Mouse (Mus musculus): ENCODE results near the gene Kcnq5. TPM values are rescaled to one million over a fixed set of nuclear protein-coding genes. Genes with fewer than 3 reads are reported as not detected.
"Not testable (repeated sequence)": the region's sequence is repeated elsewhere in the genome, so short reads cannot be mapped to it uniquely, and the experiment has no call there.

The Kcnq5 gene
- total RNA-seq, 1 experiment from 2014 or later: 8.6 TPM

DNA sequence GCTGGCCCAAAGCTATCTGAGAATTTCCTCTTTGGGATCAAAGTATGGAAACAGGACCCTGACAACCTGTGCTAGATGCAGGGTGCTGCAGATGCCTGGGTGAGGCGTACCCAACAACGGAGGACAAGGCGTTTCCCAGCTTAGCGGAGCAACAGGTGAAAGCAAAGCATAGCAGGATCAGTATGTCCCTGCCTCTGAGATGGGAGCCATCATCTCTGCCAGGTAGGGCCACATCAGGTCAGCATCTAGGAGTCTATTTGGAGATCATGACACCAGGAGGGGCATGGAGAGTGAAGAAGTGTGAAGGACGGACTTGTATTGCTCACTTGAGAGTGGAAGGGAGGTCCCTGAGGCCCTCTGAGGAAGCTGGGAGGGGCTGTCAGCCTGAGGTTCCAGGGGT lies 505.8 kb downstream of the Kcnq5 start:
- no peak for ATAC-seq (replicated peaks in 1 of 2; ENCODE audit: insufficient read depth in 1 of 2, low FRiP score in 2 of 2, low TSS enrichment in 1 of 2, low read depth in 1 of 2, poor library complexity in 2 of 2, severe bottlenecking in 2 of 2)

DNA sequence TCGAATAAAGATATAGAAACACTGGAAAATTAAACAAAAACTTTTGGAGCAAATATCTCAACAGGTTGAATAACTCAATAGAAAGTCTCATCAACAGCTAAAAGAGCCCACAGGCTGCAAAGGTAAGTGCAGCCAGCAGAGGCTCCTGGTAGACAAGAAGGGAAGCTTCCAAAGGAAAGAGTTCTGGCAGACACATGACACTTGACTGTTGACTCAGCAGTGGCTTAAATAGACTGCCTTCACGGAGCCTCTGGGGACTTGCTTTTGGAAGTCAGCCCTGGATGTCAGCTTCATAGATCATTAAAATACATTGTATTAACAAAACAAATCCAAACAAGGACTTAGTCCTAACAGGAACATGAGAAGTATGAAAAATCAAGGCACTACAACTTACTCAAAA lies 513.5 kb downstream of the Kcnq5 start:
- no peak for ATAC-seq (replicated peaks in 1 of 2; ENCODE audit: insufficient read depth in 1 of 2, low FRiP score in 2 of 2, low TSS enrichment in 1 of 2, low read depth in 1 of 2, poor library complexity in 2 of 2, severe bottlenecking in 2 of 2)

DNA sequence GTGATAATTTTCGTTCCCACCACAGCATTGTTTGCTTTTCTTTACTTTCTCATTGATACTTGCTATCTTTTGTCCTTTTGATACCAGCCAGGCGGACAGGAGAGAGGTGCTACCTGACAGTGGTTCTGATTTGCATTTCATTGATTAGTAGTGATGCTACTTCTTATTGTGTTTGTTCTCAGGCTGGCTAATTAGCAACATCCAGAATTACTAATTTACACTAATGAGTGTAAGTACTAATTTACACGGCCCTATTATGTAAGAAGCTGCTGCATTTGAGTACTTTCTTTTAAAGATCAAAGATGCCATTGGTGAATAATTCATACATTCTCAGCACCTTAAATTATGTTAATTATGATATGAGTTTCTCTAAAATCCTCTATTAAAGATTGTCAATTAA lies 525.0 kb downstream of the Kcnq5 start:
- no peak for ATAC-seq (replicated peaks in 1 of 2; ENCODE audit: insufficient read depth in 1 of 2, low FRiP score in 2 of 2, low TSS enrichment in 1 of 2, low read depth in 1 of 2, poor library complexity in 2 of 2, severe bottlenecking in 2 of 2)

DNA sequence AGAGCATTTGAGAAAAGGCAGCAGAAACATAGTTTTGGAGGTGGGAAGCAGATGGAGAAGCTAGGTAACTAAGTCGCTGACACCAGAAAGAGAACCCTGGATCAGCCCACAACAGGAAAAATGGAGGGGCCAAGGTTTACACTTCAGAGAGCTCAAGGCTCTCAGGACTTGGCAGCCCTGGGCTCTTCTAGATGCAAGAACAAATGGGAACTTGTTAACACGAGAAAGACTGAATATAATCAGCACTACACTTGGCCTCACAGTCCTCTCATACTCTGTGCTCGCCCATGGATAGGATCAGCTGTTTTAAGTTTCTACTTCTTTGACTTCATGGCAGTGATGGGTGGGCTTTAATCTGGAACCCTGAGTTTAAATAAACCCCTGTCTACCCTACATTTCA lies 526.9 kb downstream of the Kcnq5 start:
- no peak for ATAC-seq (replicated peaks in 1 of 2; ENCODE audit: insufficient read depth in 1 of 2, low FRiP score in 2 of 2, low TSS enrichment in 1 of 2, low read depth in 1 of 2, poor library complexity in 2 of 2, severe bottlenecking in 2 of 2)

DNA sequence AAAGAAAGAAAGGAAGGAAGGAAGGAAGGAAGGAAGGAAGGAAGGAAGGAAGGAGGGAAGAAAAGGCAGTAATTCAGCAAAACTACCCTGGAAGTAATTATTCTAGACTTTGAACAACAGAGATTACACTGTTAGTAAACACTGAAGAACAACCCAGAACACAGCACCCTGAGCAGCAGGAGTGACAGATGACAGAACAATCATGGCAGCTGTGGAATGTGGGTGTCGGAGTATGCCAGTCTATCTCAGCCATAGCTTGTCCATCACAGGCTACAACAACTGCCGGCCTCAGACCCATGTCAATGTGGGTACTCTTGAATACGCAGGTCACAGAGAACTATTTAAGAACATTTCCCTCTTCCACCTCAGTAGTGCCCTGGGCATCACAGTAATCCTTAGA lies 530.1 kb downstream of the Kcnq5 start:
- no peak for ATAC-seq (replicated peaks in 1 of 2; ENCODE audit: insufficient read depth in 1 of 2, low FRiP score in 2 of 2, low TSS enrichment in 1 of 2, low read depth in 1 of 2, poor library complexity in 2 of 2, severe bottlenecking in 2 of 2)

DNA sequence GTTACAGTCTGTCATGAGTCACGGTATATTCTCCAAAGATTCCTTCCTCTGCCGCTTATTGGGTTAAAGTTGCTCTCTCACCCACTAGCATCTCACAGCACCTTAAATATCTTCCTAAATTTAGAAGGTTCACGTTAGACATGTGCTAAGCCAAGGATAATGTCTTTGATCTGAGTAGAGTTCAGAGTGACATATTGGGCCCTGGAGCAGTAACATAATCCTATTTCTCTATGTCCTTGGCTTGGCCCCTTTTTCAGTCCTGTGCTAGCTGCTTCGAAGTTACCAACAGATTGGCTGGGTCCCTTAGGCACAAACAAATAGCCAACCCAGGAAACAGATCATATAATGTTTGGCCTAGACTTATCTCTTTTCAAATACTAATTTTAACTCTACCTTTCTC lies 533.7 kb downstream of the Kcnq5 start:
- no peak for ATAC-seq (replicated peaks in 1 of 2; ENCODE audit: insufficient read depth in 1 of 2, low FRiP score in 2 of 2, low TSS enrichment in 1 of 2, low read depth in 1 of 2, poor library complexity in 2 of 2, severe bottlenecking in 2 of 2)

DNA sequence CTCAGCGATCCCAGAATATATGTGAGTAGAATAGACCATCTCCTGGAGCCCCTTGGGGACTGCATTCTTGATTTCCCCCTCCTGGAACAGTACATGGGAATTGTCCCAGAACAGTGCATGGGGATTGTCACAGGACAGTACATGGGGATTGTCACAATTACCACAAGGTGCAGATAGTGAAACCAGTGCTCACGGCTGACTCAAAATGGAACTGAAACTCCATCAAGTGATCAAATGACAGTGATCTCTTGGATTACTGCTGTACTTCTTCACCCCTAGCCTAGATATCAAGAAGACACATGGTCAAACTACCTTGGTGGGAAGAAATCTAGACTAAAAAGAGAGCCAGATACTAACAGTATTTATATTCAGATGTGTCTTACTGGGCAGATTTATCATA lies 536.1 kb downstream of the Kcnq5 start:
- no peak for ATAC-seq (replicated peaks in 1 of 2; ENCODE audit: insufficient read depth in 1 of 2, low FRiP score in 2 of 2, low TSS enrichment in 1 of 2, low read depth in 1 of 2, poor library complexity in 2 of 2, severe bottlenecking in 2 of 2)

DNA sequence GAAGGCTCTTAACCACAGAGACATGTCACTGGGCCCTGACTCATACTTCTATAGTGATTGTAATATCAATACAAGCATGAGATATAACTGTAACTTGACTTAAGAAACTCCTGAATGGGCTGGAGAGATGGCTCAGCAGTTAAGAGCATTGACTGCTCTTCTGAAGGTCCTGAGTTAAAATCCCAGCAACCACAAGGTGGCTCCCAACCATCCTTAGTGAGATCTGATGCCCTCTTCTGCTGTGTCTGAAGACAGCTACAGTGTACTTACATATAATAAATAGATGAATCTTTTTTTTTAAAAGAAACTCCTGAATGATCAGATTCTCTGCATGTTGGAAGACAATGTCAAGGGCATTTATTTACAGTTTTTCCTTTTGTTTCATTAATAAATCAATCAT lies 542.4 kb downstream of the Kcnq5 start:
- ATAC-seq (replicated peaks in 1 of 2; ENCODE audit: insufficient read depth in 1 of 2, low FRiP score in 2 of 2, low TSS enrichment in 1 of 2, low read depth in 1 of 2, poor library complexity in 2 of 2, severe bottlenecking in 2 of 2): no peak

DNA sequence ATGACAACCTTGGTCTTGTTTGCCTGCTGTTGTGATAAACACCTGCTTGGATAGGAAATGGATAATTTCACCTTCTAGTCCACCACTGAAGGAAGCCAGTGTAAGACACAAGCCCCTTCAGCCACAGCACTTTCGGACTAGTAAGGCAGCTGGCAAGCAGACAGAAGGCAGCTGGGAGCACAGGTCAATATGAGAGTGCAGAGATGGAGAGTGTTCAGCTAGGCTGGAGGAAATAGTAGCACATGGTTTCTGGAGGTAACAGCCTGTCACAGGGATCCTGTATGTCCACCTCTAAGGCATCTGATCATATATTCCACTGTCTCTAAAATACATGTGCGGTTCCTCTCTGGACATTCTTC lies 549.6 kb downstream of the Kcnq5 start:
- ATAC-seq (replicated peaks in 1 of 2; ENCODE audit: insufficient read depth in 1 of 2, low FRiP score in 2 of 2, low TSS enrichment in 1 of 2, low read depth in 1 of 2, poor library complexity in 2 of 2, severe bottlenecking in 2 of 2): no peak

DNA sequence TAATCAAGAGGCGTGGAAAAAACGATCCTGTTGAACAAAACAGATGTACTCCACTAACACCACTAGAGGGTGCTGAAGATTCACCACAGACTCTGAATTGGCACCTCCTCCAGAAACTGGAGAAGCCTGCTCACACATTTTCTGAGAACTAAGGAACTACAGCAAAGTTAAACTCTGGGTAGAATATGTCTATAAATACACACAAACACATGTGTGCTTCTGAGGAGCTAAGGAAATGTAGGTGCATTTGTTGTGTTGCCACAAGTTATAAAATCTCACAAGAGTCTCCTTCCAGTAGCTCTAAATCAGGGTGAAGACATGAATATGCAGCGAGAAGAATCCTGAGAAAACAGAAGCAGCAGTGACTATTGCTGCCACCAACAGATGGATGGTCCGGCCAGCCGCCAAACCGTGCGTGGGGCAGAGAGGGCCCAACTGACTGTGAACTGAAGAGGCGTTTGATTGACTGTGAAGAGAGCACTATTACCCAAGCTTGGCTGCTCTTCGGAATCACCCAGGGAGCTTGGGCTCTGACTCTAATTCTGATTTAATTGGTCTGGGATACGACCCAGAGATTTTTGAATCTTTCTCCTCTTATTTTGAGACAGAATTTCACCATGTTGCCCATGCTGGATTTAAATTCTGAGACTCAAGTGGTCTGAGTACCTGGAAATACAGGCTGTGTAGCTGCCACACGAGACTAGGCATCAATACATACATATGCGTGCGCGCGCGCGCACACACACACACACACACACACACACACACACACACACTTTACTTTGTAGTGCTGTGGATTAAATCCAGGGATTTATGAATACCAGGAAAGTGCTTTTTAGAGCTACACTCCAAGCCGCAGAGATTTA lies 550.2 kb downstream of the Kcnq5 start:
- ATAC-seq (replicated peaks in 1 of 2; ENCODE audit: insufficient read depth in 1 of 2, low FRiP score in 2 of 2, low TSS enrichment in 1 of 2, low read depth in 1 of 2, poor library complexity in 2 of 2, severe bottlenecking in 2 of 2): peak; percentile 80 to 81

DNA sequence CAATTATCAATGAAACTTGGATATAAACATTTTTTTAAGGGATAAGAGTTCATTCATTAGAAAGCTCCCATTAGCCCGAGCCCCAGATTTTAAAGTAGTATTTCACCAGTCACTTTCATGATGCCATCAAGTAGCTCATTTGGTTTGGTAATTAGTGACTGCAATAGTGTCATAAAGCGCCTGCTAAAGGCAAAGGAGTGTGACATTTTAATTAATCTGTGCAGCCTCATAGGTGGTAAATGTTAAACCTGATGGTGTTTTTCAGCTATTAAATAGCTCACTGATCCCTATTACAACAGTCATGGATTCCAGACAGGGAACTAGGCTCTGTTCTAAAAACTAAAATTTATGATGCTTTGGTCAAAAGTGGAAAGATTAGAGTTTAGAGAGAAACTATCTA lies 554.5 kb downstream of the Kcnq5 start:
- no peak for ATAC-seq (replicated peaks in 1 of 2; ENCODE audit: insufficient read depth in 1 of 2, low FRiP score in 2 of 2, low TSS enrichment in 1 of 2, low read depth in 1 of 2, poor library complexity in 2 of 2, severe bottlenecking in 2 of 2)

DNA sequence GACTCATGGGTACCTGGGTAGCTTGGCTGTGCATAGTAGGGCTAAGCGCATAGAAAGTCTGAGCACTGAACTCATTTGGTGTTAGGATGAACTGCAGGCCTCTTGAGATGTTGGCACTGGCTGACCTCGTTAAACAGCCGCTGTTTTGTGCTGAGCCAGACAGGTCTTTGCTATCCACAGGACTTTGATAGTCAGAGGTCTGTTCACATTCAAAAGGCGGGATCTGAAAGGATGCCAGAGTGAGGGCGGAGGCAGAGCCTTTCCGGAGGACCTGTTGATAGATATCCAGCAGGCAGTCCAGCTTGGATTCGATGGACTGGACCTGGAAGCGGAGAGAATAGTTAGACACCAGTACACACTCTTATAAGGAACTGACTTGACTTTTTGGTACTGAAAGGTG lies 558.9 kb downstream of the Kcnq5 start:
- ATAC-seq (replicated peaks in 1 of 2; ENCODE audit: insufficient read depth in 1 of 2, low FRiP score in 2 of 2, low TSS enrichment in 1 of 2, low read depth in 1 of 2, poor library complexity in 2 of 2, severe bottlenecking in 2 of 2): no peak

DNA sequence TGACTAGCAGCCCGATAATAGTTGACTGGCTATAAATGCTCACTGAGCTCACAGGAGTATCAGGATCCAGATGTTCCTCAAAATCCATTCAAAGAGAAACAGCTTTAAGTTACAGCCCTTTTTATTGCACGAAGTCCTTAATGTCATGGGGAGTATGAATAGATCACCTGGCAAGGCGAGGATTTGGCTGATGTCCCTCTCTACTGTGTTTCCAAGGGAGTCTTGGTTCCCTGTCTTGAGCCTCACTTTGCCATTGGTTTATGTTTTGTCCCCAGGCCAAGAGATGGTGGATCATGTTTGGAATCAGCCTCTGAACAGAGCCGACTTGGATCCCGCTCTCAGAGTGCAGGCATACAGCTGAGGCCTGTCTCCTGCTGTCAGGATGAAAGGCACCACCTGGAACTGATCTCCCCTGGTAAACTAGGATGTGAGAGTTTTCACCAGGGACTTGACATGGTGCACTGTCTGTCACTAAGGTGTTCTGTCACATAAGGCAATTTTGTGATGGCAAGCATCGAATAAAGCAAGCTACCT lies 570.5 kb downstream of the Kcnq5 start:
- ATAC-seq (replicated peaks in 1 of 2; ENCODE audit: insufficient read depth in 1 of 2, low FRiP score in 2 of 2, low TSS enrichment in 1 of 2, low read depth in 1 of 2, poor library complexity in 2 of 2, severe bottlenecking in 2 of 2): no peak

DNA sequence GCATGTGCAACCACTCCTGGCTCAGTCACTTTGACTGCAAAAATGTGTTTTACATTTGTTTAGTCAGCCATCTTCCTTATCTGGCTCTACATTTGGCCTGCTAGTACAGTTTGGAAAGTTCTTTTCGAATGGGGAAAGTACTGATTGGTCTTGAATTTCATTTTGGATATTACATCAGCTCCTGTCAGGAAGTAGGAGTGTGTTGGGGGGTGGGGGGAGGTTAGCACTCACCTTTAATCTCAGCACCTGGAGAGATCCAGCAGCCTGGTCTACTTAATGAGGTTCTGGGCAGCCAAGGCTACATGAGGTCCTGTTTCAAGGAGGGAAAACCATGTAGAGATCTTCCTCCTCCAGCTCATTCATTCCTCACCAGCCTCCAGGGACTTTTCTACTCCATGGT lies 578.5 kb downstream of the Kcnq5 start, which contains the start of gene Khdc1b:
TSS of gene Khdc1b (plus strand) at position 301 of the 400 bp plus-strand sequence.
- ATAC-seq (replicated peaks in 1 of 2; ENCODE audit: insufficient read depth in 1 of 2, low FRiP score in 2 of 2, low TSS enrichment in 1 of 2, low read depth in 1 of 2, poor library complexity in 2 of 2, severe bottlenecking in 2 of 2): no peak

DNA sequence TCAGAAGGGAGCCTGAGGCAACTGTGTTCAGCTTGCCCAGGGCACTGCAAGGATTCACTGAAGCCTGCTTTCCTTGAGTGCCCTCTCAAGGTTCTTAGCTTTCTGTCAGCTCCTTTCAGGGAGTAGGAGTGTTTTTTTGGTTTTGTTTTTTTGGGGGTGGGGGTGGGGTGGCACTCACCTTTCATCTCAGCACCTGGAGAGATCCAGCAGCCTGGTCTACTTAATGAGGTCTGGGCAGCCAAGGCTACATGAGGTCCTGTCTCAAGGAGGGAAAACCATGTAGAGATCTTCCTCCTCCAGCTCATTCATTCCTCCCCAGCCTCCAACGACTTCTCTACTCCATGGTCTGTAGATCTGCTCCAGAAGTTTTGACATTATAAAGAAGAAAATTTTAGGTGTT lies 593.7 kb downstream of the Kcnq5 start, which contains the start of gene Khdc1c:
TSS of gene Khdc1c (plus strand) at position 301 of the 400 bp plus-strand sequence.
- not testable (repeated sequence) for ATAC-seq (replicated peaks in 1 of 2; ENCODE audit: insufficient read depth in 1 of 2, low FRiP score in 2 of 2, low TSS enrichment in 1 of 2, low read depth in 1 of 2, poor library complexity in 2 of 2, severe bottlenecking in 2 of 2)

DNA sequence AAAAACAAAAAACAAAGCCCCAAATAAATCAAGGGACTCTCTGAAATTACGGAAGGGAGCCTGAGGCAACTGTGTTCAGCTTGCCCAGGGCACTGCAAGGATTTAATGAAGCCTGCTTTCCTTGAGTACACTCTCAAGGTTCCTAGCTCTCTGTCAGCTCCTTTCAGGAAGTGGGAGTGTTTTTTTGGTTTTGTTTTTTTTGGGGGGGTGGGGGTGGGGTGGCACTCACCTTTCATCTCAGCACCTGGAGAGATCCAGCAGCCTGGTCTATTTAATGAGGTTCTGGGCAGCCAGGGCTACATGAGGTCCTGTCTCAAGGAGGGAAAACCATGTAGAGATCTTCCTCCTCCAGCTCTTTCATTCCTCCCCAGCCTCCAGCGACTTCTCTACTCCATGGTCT lies 612.4 kb downstream of the Kcnq5 start, which contains the start of gene Khdc1a:
TSS of gene Khdc1a (plus strand) at position 301 of the 400 bp plus-strand sequence.
- no peak for ATAC-seq (replicated peaks in 1 of 2; ENCODE audit: insufficient read depth in 1 of 2, low FRiP score in 2 of 2, low TSS enrichment in 1 of 2, low read depth in 1 of 2, poor library complexity in 2 of 2, severe bottlenecking in 2 of 2)
